Mouse (Mus musculus) layer of hippocampus, adult 8-10 months (tissue): ENCODE results near the gene En2. TPM values are rescaled to one million over a fixed set of nuclear protein-coding genes. Genes with fewer than 3 reads are reported as not detected.

Source experiments
- DNase-seq, 2 experiments: peaks; one replicate each; pipeline ENCODE4 v3.0.0; 2022; ENCODE audit warnings: low spot score in 2 of 2
- total RNA-seq, 4 experiments: library from RNA; stranded (reverse); gene quantifications; 2 replicates each; pipeline ENCODE4 v1.2.4; 2022

Gene En2
- total RNA-seq, 4 experiments from 2014 or later, result 0.27 to 0.57 (median 0.40) TPM

GRCm38 (mm10) chr5:28159891-28160470, 5.5 kb upstream of the En2 start:
- DNase-seq, result no peak

- no peak for DNase-seq
Observed at GRCm38 (mm10) chr5:28161383-28161937, 4.0 kb upstream of the En2 start.

GRCm38 (mm10) chr5:28161938-28162402, 3.5 kb upstream of the En2 start:
- DNase-seq, result no peak

DNA sequence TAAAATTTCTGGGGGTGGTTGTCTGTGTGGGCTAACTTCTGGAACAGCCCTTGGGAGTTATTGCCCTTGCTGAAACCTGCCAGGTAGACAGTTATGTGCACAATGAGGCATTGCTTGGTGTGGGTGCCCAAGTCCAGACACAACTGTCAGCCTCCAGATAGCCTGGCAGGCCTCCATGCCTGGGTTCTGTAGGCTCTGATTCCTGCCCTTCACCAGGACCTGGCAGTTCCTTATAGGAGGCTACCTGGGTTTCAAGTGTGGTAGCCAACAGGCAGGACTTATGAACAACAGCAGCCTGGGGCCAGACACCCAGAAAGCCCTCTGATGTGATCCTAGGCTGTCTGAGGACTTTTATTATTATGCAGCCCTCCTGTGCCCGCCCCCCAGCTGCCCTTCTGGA, 1.6 kb upstream of the En2 start:
- no peak for DNase-seq

- DNase-seq, result no peak
Observed at GRCm38 (mm10) chr5:28166256-28167231, 1.1 kb downstream of the En2 start.

DNA sequence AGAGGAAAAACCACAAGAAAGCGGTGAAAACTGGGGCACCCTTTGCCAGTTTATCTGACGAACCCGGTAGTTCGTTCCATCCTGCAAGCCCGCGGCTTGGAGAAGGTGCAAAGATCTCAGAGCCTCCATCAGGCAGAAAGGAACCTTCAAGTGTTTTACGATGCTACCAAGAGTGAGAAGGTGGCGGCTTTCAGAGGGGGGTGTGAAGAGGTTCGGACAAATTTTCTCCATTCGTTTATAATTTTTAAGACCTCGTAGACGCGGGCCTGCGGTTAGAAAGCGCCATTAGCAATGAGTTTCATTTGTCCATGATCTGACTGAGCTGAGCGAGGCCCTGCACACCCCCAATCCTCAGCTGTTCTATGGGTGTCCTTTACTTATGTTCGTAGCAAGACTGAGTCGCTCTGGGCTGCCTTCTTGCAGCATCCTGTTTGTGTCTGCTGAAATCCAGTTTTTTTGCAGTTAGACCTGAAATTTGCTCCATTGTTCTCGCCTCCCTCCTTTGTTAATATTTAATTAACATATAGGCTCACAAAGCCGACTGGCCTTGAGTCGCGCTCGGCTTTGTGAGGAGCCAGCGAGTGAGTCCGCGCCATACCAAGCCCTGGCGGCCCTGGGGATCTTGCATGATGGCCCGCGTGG, 2.2 kb downstream of the En2 start:
- DNase-seq, result no peak

- DNase-seq, result no peak
Observed at GRCm38 (mm10) chr5:28168253-28169165, 3.0 kb downstream of the En2 start.

GRCm38 (mm10) chr5:28169166-28169801, 3.8 kb downstream of the En2 start:
- no peak for DNase-seq

- DNase-seq, result no peak
Observed at GRCm38 (mm10) chr5:28170081-28170480, 4.6 kb downstream of the En2 start.

DNA sequence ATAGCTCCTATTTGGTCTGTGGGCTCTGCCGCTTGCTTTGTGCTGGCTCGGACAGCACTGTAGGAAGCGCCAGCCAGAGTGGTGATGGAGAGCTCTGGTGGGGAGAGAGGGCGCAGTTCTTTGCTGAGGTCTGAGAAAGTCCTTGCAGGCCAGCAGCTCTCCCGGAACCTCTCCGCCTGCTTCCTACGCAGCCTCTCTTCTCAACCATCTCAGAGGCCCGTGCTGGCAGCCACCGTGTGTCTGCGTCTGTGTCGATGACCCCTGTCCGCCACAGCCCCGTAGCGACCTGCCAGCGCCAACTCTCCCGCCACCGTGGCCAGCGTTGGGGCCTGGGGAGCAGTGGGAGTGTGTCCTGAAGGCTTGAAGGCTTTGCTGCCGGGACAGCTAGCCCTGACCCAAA, 5.4 kb downstream of the En2 start:
- no peak for DNase-seq

DNA sequence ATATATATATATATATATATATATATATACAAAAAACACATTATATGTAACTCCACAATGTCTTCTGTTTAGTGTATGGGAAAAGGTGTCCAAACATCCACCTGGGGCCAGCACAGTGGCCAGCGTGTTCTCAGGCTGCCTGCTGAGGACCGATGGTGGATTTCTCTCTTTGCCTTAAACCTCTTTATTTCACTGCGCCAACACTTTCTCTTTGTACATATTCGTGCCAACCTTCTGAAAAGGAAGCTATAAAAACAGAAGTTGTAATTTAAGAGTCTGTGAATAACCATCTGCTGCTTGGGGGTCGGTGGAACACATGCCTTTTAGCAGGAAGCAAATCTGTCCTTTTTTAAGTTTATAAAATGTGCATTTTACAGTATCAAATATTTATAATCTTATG, 6.2 kb downstream of the En2 start:
- no peak for DNase-seq

DNA sequence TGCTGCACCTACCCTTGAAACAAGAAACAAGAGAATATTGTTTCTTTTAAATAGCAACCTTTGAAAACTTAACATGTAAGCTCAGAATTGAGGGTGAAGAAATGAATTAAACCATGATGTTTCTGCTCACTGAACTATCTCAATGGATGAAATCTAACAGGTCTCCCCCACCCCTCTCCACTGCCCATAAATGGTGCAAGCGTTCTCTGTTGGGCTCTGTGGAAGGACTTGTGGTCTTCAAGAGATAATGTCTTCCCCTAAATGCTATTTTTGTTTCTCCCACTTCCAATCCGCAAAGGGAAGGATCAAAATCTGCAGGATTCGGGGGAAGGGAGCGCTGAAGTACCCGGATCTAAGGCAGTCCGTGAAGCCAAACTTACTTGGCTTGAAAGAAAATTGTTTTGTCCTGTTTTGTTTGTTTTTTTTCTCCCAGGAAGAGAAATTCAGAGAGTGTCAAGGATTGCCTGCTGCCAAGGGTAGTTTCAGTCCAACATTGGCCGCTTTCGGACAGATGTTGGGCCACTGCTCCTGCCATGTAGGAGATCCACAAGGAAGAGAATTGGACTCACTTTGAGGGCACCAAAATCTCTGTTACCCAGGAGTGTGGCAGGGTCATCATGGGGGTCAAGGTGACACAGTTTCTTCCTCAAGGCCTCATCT, 6.9 kb downstream of the En2 start:
- DNase-seq, result no peak

- no peak for DNase-seq
Observed at GRCm38 (mm10) chr5:28172921-28173670, 7.6 kb downstream of the En2 start.

GRCm38 (mm10) chr5:28173674-28174073, 8.2 kb downstream of the En2 start:
- no peak for DNase-seq

DNA sequence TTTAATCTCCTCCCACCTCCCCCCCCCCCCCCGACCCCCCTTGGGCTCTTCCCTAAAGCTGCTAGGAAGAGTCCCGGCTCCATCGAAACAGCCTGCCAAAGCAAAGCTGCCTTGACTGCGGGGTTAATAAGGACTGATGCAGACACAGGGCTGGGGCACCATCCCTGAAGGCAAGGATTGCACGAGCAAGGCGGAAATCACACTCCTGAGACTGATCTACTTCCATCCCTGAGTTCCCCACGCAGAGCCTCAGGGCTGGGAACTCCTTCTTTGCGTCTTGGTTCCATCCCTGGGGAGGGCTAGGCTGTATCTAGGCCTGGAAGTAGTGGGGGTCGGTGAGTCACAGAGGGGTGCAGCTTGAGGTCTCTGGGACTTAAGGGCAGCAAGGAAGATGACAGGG, 8.6 kb downstream of the En2 start:
- DNase-seq, result no peak

DNA sequence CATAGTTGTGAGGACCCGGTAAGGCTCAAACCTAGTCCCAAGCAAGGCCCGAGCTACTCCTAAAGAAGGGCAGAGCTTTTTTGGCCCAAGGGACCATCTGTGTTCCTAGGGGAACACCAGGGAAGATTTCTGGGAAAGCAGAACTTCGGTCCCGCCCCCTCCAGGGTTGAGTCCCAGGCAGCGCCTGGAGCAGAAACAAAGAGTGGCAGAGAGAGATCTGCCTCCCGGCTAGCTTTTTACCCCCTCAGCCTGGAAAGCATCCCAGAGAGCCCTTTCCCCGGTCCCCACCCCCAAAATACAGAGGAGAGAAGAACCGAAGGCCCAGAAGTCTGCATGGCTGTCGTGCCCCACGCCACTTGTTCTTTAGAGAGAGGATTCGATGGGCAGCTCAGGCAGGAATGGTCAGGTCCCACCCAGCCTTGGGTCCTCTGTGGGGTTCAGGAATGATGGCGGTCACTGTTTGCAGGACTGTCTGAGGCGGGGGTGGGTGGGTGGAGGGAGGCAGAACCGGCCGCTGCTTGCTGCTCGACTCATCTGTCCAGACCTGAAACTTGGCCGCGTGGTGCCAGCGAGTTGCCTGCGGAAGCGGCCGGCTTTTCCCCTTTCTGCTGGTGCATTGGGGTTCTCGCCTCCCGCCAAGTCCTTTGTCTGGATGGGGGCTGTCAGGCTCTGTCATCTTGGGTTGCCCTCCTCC, 9.5 kb downstream of the En2 start:
- no peak for DNase-seq

DNA sequence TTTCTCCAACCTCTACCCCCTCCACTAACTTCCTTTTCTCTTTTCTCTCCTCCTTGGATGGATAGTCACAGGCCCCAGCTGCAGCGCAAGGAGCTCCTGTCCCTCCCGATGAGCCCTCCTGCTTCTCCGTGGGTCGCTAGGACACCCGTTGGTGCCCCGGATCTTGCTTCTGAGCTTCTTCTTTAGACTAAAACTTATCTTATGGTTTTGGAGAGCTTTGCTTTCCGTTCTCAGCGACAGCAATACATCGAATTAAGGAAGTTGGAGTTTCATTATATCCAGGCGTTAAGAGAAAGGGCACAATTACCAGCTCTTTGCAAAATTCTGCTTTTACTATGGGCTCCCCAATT, 10.1 kb downstream of the En2 start:
- no peak for DNase-seq

GRCm38 (mm10) chr5:28176023-28176422, 10.5 kb downstream of the En2 start:
- DNase-seq, result no peak

DNA sequence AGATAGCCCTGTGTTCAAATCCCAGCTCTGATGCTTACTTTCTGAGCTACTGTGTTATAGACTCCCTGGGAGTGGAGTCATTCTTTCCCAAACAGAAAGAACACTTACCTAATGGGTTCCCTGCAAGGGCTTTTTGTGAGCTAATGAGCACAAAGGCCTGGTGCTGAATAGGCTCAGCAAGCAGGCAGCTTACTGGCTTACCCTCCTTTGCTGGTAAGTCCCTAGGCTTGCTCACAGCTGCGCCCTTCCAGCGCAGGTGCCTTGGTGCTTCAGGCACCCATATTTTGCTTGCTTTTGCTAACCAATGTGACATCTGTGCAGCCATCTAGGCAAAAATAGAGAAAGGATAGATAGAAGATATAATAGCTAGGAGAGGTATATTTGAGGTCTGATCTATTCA, 11.1 kb downstream of the En2 start:
- no peak for DNase-seq
